Mouse (Mus musculus): ENCODE measurements around the gene Noc3l. TPM values are rescaled to one million over a fixed set of nuclear protein-coding genes. Genes with fewer than 3 reads are reported as not detected.

Noc3l gene
- polyA plus RNA-seq, 1 experiment from 2014 or later = 1.8 TPM

DNA sequence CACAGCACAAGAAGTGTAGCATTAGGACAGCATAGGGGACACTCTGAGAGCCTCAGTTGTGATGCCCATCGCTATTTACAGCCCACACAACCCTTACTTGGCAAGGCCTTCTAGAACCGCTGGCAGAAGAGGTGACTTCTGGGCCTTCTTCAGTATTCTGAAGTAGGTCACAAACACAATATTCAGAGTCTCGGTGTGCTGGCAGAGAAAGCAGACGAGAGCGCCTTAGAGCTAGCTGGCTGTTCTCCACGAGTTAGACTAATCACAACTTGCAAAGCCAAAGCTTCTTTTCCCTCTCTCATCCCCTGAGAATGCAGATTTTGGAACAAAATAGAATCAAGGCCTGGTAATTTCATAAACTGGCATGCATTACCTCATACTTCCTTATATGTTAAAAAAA lies 20.2 kb downstream of the Noc3l start:
- no peaks in the 10 kb centered on the region for H3K27me3 ChIP-seq (ENCODE audit: insufficient read depth, low read length)
- 88% methylated on average over 6 of the region's 6 CpGs for WGBS (ENCODE audit: insufficient replicate concordance)
- TF ChIP-seq CTCF (IDR thresholded peaks at IDR 0.05; ENCODE audit: low read depth) (no peak), EP300 (IDR thresholded peaks at IDR 0.05; ENCODE audit: low read depth) (no peak)
- ATAC-seq (no peak), DNase-seq (no peak)
- no peak overlapping the region for H3K27ac ChIP-seq (ENCODE audit: low read depth)
- H3K4me3 ChIP-seq (ENCODE audit: low read depth, low read length) = no peak overlapping the region
- peaks cover 58% of the 10 kb centered on the region for H3K36me3 ChIP-seq (replicated peaks; ENCODE audit: insufficient read depth, low read length)
- no peaks in the 10 kb centered on the region for H3K4me1 ChIP-seq (ENCODE audit: insufficient read depth)
- no peak overlapping the region for H3K4me2 ChIP-seq (ENCODE audit: low read depth, low read length)
- no peak overlapping the region for H3K9ac ChIP-seq (replicated peaks)
- H3K9me3 ChIP-seq (ENCODE audit: low read length) = no peaks in the 10 kb centered on the region

- no peak overlapping the region for H3K9ac ChIP-seq (replicated peaks)
- H3K4me3 ChIP-seq (ENCODE audit: low read depth, low read length) = no peak overlapping the region
- no peaks in the 10 kb centered on the region for H3K4me1 ChIP-seq (ENCODE audit: insufficient read depth)
- H3K27ac ChIP-seq (ENCODE audit: low read depth) = no peak overlapping the region
- 86% methylated on average over 1 of the region's 1 CpGs for WGBS (ENCODE audit: insufficient replicate concordance)
- no peaks in the 10 kb centered on the region for H3K27me3 ChIP-seq (ENCODE audit: insufficient read depth, low read length)
- DNase-seq = no peak
- peaks cover 57% of the 10 kb centered on the region for H3K36me3 ChIP-seq (replicated peaks; ENCODE audit: insufficient read depth, low read length)
- ATAC-seq = no peak
- H3K9me3 ChIP-seq (ENCODE audit: low read length) = no peaks in the 10 kb centered on the region
- no peak for TF ChIP-seq CTCF (IDR thresholded peaks at IDR 0.05; ENCODE audit: low read depth)
- TF ChIP-seq EP300 (IDR thresholded peaks at IDR 0.05; ENCODE audit: low read depth) = no peak
- no peak overlapping the region for H3K4me2 ChIP-seq (ENCODE audit: low read depth, low read length)
Measured at GRCm38 (mm10) chr19:38798291-38798690, 20.7 kb downstream of the Noc3l start.

GRCm38 (mm10) chr19:38796546-38796945 lies 22.5 kb downstream of the Noc3l start:
- Histone ChIP-seq H3K4me3 (ENCODE audit: low read depth, low read length) (no peak overlapping the region), H3K27me3 (ENCODE audit: insufficient read depth, low read length) (no peaks in the 10 kb centered on the region), H3K27ac (ENCODE audit: low read depth) (no peak overlapping the region), H3K9me3 (ENCODE audit: low read length) (no peaks in the 10 kb centered on the region), H3K4me2 (ENCODE audit: low read depth, low read length) (no peak overlapping the region), H3K36me3 (replicated peaks; ENCODE audit: insufficient read depth, low read length) (peaks cover 55% of the 10 kb centered on the region), H3K4me1 (ENCODE audit: insufficient read depth) (no peaks in the 10 kb centered on the region), H3K9ac (replicated peaks) (no peak overlapping the region)
- no peak for ATAC-seq
- WGBS (ENCODE audit: insufficient replicate concordance) = 86% methylated on average over 5 of the region's 5 CpGs
- TF ChIP-seq EP300 (IDR thresholded peaks at IDR 0.05; ENCODE audit: low read depth) (no peak), CTCF (IDR thresholded peaks at IDR 0.05; ENCODE audit: low read depth) (no peak)
- DNase-seq = no peak

DNA sequence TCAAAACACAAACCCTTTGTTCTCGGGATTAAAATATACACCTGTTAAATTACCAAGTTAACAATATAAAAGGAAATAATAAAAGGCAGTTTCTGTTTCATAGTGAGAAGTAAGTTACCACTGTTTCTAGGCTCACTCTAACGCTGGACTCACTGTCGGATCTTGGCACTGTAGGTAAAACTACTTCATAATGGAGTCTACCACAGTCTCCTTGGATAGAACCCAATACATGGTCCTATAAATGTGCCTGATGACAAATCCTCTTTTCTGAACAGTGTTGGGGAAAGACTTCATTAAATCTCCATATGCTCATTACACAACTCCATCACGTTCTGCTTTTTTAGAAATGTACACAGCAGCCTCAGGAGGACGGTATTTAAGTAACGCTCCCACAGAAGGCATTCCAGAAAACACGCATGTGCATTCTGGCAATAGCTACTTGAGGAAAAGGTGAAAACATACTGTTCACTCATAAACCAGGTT lies 25.4 kb downstream of the Noc3l start:
- H3K4me2 ChIP-seq (ENCODE audit: low read depth, low read length) = no peak overlapping the region
- 87% methylated on average over 7 of the region's 7 CpGs for WGBS (ENCODE audit: insufficient replicate concordance)
- TF ChIP-seq CTCF (IDR thresholded peaks at IDR 0.05; ENCODE audit: low read depth) = no peak
- TF ChIP-seq EP300 (IDR thresholded peaks at IDR 0.05; ENCODE audit: low read depth) = no peak
- no peak overlapping the region for H3K9ac ChIP-seq (replicated peaks)
- ATAC-seq (no peak), DNase-seq (no peak)
- no peaks in the 10 kb centered on the region for H3K27me3 ChIP-seq (ENCODE audit: insufficient read depth, low read length)
- H3K9me3 ChIP-seq (ENCODE audit: low read length) = no peaks in the 10 kb centered on the region
- peaks cover 62% of the 10 kb centered on the region for H3K36me3 ChIP-seq (replicated peaks; ENCODE audit: insufficient read depth, low read length)
- no peaks in the 10 kb centered on the region for H3K4me1 ChIP-seq (ENCODE audit: insufficient read depth)
- H3K27ac ChIP-seq (ENCODE audit: low read depth) = no peak overlapping the region
- no peak overlapping the region for H3K4me3 ChIP-seq (ENCODE audit: low read depth, low read length)

DNA sequence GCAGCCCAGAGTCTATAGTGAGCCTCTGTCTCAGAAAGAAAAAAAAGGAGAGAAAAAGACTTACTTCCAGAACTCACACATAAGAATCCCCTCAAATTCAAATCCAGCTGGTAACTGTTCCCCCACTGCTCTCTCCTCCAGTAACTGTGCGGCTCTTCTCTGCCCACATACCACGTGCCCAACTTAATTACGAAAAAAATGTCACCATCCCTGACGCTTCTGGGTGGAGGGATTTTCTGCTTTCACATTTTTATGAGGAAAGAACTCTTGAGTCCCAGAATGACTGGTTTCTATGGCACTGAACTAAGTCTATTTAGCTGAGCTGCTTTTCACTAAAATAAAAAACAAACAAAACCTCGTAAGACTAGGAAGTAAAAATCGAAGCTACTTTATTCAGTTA lies 31.3 kb downstream of the Noc3l start:
- DNase-seq (no peak), ATAC-seq (no peak)
- Histone ChIP-seq H3K9me3 (ENCODE audit: low read length) (no peaks in the 10 kb centered on the region), H3K4me1 (ENCODE audit: insufficient read depth) (no peaks in the 10 kb centered on the region), H3K27me3 (ENCODE audit: insufficient read depth, low read length) (no peaks in the 10 kb centered on the region), H3K36me3 (replicated peaks; ENCODE audit: insufficient read depth, low read length) (peaks cover 24% of the 10 kb centered on the region), H3K27ac (ENCODE audit: low read depth) (no peak overlapping the region), H3K9ac (replicated peaks) (no peak overlapping the region), H3K4me2 (ENCODE audit: low read depth, low read length) (no peak overlapping the region), H3K4me3 (ENCODE audit: low read depth, low read length) (no peak overlapping the region)
- 94% methylated on average over 6 of the region's 6 CpGs for WGBS (ENCODE audit: insufficient replicate concordance)
- TF ChIP-seq CTCF (IDR thresholded peaks at IDR 0.05; ENCODE audit: low read depth) = no peak
- no peak for TF ChIP-seq EP300 (IDR thresholded peaks at IDR 0.05; ENCODE audit: low read depth)

- no peaks in the 10 kb centered on the region for H3K4me1 ChIP-seq (ENCODE audit: insufficient read depth)
- H3K27ac ChIP-seq (ENCODE audit: low read depth) = no peak overlapping the region
- TF ChIP-seq EP300 (IDR thresholded peaks at IDR 0.05; ENCODE audit: low read depth) (no peak), CTCF (IDR thresholded peaks at IDR 0.05; ENCODE audit: low read depth) (no peak)
- H3K36me3 ChIP-seq (replicated peaks; ENCODE audit: insufficient read depth, low read length) = peaks cover 4% of the 10 kb centered on the region
- 77% methylated on average over 9 of the region's 9 CpGs for WGBS (ENCODE audit: insufficient replicate concordance)
- H3K4me2 ChIP-seq (ENCODE audit: low read depth, low read length) = no peak overlapping the region
- no peaks in the 10 kb centered on the region for H3K9me3 ChIP-seq (ENCODE audit: low read length)
- ATAC-seq (no peak), DNase-seq (no peak)
- H3K27me3 ChIP-seq (ENCODE audit: insufficient read depth, low read length) = no peaks in the 10 kb centered on the region
- H3K4me3 ChIP-seq (ENCODE audit: low read depth, low read length) = no peak overlapping the region
- no peak overlapping the region for H3K9ac ChIP-seq (replicated peaks)
Measured at GRCm38 (mm10) chr19:38783542-38783941, 35.5 kb downstream of the Noc3l start.

DNA sequence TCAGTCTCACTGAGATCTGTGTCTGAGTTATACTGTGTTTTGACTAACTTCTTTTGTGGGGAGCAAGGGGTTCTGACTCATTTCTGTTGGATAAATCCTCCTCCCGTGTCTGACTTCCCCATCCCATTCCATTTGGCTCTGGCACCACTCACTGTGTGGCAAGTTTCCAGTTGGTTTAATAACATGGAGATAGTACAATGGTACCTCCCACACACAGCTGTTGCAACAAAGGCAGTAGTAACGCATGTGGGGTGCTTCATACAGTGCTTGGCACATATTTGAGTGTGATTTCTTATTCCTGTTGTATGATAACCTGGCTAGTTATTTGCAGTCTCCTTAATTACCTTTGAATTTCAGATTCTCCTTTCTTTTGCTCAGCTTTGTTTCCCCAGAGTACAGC lies 40.2 kb downstream of the Noc3l start:
- no peaks in the 10 kb centered on the region for H3K27me3 ChIP-seq (ENCODE audit: insufficient read depth, low read length)
- H3K36me3 ChIP-seq (replicated peaks; ENCODE audit: insufficient read depth, low read length) = no peaks in the 10 kb centered on the region
- no peak for TF ChIP-seq CTCF (IDR thresholded peaks at IDR 0.05; ENCODE audit: low read depth)
- DNase-seq (no peak), ATAC-seq (no peak)
- no peaks in the 10 kb centered on the region for H3K4me1 ChIP-seq (ENCODE audit: insufficient read depth)
- no peak overlapping the region for H3K27ac ChIP-seq (ENCODE audit: low read depth)
- WGBS (ENCODE audit: insufficient replicate concordance) = 52% methylated on average over 2 of the region's 2 CpGs
- H3K9ac ChIP-seq (replicated peaks) = no peak overlapping the region
- no peaks in the 10 kb centered on the region for H3K9me3 ChIP-seq (ENCODE audit: low read length)
- H3K4me2 ChIP-seq (ENCODE audit: low read depth, low read length) = no peak overlapping the region
- no peak overlapping the region for H3K4me3 ChIP-seq (ENCODE audit: low read depth, low read length)

Measured in liver, postnatal 0 days (tissue).